Mouse (Mus musculus): ENCODE data around the gene Znrf1.

Gene Znrf1

DNA sequence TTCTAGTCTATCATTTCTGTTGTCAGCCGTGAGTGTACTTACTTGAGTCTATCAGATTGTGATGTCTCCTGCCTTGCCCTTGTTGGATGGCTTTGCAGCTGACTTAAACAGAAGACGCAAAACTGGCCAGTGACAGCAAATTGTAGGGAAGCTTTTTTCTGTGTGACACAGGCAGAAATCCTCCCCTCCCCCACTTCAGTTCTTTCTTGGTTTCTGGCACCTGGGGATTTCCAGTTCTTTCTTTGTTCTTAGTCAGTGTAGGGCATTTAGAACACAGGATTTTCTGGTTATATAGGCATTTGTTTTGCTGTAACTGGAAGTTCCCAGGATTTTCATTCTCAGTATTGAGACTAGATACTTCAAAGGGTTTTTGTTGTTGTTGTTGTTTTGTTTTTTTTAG is 34.5 kb downstream of the Znrf1 start:
- peak; percentile 43 for DNase-seq

GRCm38 (mm10) chr8:111571661-111572060 is 35.8 kb downstream of the Znrf1 start:
- peak; percentile 13 for DNase-seq

- DNase-seq, result no peak
Observed at GRCm38 (mm10) chr8:111572431-111572830, 36.5 kb downstream of the Znrf1 start.

DNA sequence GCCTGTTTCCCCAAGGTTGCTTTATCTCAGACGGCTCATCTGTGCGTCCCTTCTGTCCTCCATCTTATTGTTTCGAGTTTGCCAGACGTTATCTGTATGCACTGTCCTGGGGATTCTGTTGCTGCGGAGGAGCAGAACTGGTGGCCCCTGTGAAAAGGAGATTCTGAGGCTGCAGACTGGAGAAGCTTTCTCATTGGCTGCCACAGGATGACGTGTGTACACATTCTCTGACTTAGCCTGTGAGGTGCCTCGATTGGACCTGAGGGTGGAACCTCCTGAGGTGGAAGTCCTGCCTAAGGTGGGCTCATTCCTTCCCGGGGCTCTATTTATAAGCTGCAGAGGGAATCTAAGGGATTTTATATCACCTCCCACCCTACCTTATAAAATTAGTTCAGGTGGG is 37.7 kb downstream of the Znrf1 start:
- peak; percentile 36 for DNase-seq

DNA sequence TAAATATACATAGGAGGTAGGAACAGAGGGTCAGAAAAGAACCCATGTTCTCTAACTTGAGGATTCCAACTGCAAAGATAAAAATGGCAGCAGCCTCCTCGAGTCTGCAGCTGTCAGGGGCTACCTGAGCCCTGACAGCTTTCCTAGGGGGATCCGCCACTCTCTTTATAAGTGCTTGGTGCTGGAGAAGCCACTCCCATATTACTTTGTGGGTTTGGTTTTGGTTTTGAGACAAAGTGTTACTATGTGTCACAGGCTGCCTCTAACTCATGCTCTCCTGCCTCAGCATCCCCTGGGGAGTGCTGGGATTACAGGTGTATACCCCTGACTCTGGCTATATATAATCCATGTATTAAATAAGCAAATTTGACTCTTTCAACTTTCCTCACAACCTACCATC is 38.1 kb downstream of the Znrf1 start:
- no peak for DNase-seq

DNA sequence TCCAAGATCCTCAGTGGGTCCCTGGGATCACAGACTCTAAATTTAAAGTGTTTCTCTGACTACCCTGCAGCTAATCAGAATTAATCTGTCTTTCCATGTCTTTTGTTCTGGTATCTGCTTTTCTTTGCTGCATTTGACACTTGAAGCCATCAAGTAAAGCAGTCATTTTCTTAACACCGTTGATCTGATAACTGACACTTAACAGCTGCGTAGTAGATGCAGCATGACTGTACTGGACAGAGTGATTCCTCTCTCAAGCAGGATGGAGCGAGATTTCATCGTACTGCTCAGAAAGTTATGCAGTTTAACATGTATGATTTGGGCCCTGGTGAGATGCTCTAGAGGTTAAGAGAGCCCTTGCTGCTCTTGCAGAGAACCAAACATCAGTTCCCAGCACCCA is 39.6 kb downstream of the Znrf1 start:
- DNase-seq, result no peak

DNA sequence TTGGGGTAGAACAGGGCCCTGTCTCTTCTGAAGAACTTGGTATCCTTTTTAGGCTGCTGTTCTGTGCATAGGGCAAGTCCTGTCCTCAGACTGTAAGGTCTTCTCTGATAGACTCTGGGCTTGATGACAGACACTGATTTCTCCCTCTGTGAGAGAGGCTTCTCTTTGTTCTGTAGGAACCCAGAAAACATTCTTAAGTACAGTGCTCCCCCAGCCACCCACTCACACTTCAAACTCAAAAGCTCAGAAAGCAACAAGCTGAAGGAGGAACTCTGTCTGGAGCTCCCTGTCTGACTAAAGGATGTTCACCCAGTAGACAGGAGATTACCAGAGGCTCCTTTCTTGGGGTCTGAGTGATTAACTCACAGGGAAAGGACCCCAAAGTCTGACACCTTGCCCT is 40.6 kb downstream of the Znrf1 start:
- no peak for DNase-seq

- DNase-seq, result no peak
Observed at GRCm38 (mm10) chr8:111577880-111578533, 42.1 kb downstream of the Znrf1 start.

- no peak for DNase-seq
Observed at GRCm38 (mm10) chr8:111579318-111579717, 43.4 kb downstream of the Znrf1 start.

DNA sequence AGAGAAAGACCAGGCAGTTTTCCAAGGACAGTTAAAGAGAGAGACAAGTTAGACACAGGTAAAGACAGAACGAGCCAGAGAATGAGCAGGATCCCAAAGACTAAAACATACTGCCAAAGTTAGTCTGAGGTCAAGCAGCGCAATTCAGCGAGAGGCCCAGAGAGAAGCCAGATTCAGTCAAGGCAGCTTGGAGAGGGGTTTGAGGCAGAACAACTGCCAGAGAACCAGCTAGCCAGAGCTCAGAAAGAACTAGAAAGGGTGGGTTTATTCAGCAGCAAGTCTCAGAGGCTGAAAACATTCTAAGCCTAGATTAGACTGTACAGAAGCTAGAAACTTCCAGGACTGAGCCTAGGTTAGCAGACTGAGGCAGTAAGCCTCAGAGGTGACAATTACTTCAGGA is 44.4 kb downstream of the Znrf1 start:
- no peak for DNase-seq

DNA sequence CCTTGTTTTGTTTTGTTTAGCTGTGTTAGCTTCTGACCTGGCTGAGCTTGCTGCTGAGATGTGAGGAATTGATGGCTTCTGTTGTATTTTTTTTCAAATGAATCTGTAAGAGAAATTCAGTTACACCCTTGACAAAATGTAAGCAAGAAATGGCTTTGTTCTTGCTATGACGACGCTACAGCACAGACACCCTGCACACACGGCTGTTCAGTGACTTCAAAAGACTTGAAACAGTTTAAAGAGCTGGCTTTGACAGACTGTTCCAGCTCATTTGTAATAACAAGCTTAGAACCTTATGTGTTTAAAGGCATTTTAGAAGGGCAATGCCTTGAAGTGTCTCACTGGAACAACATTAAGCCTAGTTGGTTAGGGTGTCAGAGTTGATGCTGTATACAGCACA is 46.5 kb downstream of the Znrf1 start:
- no peak for DNase-seq

- no peak for DNase-seq
Observed at GRCm38 (mm10) chr8:111584946-111585345, 49.0 kb downstream of the Znrf1 start.

- DNase-seq, result no peak
Observed at GRCm38 (mm10) chr8:111587545-111588094, 51.7 kb downstream of the Znrf1 start.

- DNase-seq, result no peak
Observed at GRCm38 (mm10) chr8:111588336-111588735, 52.4 kb downstream of the Znrf1 start.

DNA sequence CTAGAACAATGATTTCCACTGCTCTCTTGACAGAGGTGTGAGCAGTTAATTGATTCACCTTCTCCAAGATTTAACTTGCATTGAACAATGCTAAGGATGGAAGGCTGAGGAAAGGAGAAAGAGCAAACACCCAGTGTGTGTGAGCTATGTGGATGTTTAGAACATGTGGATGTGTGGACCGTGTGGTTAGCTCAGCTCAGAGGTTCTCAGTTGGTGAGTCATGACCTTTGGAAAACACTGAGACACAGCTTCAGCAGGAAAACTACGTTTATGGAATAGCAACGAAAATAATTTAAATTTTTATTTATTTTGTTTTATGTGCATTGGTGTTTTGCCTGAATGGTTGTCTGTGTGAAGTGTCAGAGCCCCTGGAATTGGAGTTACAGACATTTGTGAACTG is 54.3 kb downstream of the Znrf1 start:
- no peak for DNase-seq

GRCm38 (mm10) chr8:111591176-111591575 is 55.3 kb downstream of the Znrf1 start:
- no peak for DNase-seq

GRCm38 (mm10) chr8:111592390-111592910 is 56.6 kb downstream of the Znrf1 start:
- DNase-seq, result no peak

DNA sequence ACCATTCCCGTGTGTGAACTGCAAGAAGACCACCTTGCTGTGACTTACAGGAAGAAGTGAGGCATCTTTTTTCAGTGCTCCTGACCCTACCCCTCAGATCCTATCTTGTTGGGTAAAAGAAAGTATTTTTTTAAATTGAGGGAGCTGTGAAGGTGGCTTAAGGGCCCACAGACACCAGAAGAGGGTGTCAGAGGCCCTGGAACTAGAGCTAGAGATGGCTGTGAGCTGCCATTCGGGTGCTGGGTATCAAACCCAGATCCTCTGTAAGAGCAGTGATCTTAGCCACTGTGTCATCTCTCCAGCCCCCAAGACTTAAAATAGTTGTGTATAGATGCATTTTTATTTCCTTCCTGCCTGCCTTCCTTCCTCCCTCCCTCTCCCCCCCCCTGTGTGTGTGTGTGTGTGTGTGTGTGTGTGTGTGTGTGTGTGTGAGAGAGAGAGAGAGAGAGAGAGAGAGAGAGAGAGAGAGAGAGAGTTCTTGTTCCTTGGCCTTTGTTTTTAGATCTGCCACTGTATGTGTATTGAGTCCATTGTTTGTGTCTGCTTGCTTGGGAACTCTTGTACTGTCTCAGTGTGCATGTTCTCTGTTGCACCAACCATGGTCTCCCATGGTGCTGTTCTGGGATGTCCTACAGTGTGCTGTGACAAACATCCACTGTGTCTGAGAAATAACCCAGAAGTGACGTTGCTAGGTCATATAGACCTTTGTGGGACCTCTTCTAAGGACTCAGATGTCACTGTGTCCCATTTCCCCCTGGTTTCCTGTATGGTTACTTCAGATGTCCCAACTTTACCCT is 58.3 kb downstream of the Znrf1 start:
- peak; percentile 50 for DNase-seq

GRCm38 (mm10) chr8:111594951-111595350 is 59.1 kb downstream of the Znrf1 start:
- peak; percentile 42 for DNase-seq

DNA sequence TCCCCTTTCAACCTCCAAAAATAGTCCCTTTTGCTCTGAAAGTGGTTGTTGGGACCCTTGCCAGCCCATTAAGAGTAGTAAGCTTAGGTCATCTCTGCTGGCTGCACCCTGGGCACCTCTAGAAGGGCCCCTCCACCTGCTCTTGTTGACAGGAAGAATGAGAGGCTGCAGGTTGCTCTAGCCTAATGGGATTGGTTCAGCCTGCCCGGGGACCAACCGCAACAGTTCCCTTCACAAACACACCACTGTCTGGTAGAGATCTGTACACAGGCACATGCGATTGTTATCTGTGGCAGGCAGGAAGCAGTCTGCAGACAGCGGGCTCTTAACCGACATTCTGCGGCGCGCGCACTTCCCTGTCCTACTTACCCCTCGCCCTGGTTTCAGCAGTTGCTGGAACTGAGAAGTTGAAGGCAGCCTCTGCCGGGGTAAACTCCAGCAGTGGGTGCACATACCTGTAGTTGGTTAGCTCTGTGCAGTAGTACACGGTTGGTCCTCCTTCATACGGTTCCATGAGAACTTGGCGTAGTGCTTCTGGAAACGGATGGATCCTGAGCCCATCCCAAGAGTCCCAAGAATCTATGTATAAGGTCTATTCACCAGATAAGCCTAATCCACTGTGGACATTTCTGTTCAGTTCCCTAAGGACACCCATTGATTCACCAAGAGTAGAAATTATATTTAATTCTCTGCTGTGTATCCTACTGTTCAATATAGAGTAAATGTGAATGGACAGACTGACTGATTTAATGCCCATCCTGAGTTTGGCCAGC is 60.0 kb downstream of the Znrf1 start:
- peak; percentile 90 for DNase-seq

DNA sequence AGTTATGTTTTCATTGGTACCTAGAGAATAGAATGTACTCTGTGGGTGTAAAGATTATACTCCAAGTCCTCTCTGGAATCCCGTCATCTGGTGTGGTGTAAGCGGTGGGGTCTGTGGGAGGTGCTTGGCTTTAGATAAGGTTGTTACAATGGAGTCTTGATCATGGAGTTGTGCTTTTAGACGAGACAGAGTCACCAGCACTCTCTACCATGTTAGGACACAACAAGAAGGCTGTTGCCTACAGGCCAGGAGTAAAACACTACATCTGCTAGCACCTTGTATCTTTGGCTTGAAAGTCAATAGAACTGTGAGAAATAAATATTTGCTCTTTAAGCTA is 60.6 kb downstream of the Znrf1 start:
- DNase-seq, result peak; percentile 49

GRCm38 (mm10) chr8:111597310-111597709 is 61.4 kb downstream of the Znrf1 start:
- DNase-seq, result no peak

DNA sequence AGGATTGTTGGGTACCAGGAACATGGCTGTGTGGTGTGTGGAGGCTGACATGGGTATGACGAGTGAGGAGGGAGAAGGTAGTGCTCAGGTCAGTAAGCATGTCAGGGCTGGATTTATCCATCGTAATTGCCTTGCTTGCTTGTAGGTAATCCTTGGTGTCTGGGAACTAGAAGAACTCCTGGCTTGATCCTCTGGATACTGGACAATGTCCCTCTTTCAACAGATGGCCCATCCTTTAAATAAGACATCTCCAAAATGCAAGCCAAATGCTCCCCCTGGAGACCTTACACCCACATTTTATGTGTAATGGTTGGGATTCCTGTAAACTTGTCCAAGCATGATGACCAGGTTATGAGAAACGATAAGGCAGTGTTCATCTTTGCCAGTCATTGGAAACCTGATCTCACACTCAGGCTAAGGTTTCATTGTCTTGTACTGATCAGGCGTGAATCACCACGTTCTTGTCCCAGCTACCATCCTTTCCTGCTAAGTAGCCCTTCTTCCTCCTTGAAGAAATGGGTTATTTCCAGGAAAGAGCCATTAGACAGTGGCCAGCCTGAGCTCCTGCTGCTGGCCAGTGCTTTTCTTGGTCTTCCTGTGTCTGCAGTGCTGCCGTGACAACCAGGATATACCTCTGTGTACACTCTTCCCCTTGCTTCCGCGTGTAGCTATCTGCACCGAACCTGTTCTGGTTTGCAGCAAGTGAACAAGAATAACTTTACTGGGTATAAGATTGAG is 64.0 kb downstream of the Znrf1 start:
- DNase-seq, result no peak
